Mouse (Mus musculus): ENCODE measurements around the gene Agap1. TPM values are rescaled to one million over a fixed set of nuclear protein-coding genes. Genes with fewer than 3 reads are reported as not detected.

Gene Agap1
- polyA plus RNA-seq, 1 experiment, result 12.1 TPM

- no peak overlapping the region for H3K4me3 ChIP-seq (replicated peaks; ENCODE audit: control insufficient read depth, low read depth, low read length)
Observed at GRCm38 (mm10) chr1:89755358-89755757, 300.8 kb downstream of the Agap1 start.

GRCm38 (mm10) chr1:89756387-89756786 is 301.8 kb downstream of the Agap1 start:
- TF ChIP-seq CTCF (IDR thresholded peaks at IDR 0.05; ENCODE audit: control insufficient read depth, insufficient read depth, low read length) (no peak), POLR2A (IDR thresholded peaks at IDR 0.05; ENCODE audit: borderline replicate concordance, control insufficient read depth, low read depth, low read length) (no peak)
- H3K4me1 ChIP-seq (ENCODE audit: control insufficient read depth, insufficient read depth, low read length), result no peaks in the 10 kb centered on the region
- WGBS, result 87% methylated on average over 8 of the region's 8 CpGs
- no peak overlapping the region for H3K4me3 ChIP-seq (replicated peaks; ENCODE audit: control insufficient read depth, low read depth, low read length)
- H3K27ac ChIP-seq (ENCODE audit: control insufficient read depth, insufficient read depth, low read depth, low read length, poor library complexity), result no peak overlapping the region; the same call in 1 of the 2 replicates

More at GRCm38 (mm10) chr1:89755358-89755757, 300.8 kb downstream of the Agap1 start:
- Histone ChIP-seq H3K4me1 (ENCODE audit: control insufficient read depth, insufficient read depth, low read length) (no peaks in the 10 kb centered on the region), H3K27ac (ENCODE audit: control insufficient read depth, insufficient read depth, low read depth, low read length, poor library complexity) (no peak overlapping the region)
- WGBS, result 84% methylated on average over 12 of the region's 12 CpGs
- no peak for TF ChIP-seq CTCF (IDR thresholded peaks at IDR 0.05; ENCODE audit: control insufficient read depth, insufficient read depth, low read length)
- no peak for TF ChIP-seq POLR2A (IDR thresholded peaks at IDR 0.05; ENCODE audit: borderline replicate concordance, control insufficient read depth, low read depth, low read length)

GRCm38 (mm10) chr1:89757545-89757944 is 302.9 kb downstream of the Agap1 start:
- 62% methylated on average over 3 of the region's 3 CpGs for WGBS
- TF ChIP-seq POLR2A (IDR thresholded peaks at IDR 0.05; ENCODE audit: borderline replicate concordance, control insufficient read depth, low read depth, low read length) (no peak), CTCF (IDR thresholded peaks at IDR 0.05; ENCODE audit: control insufficient read depth, insufficient read depth, low read length) (peak; percentile 52)
- H3K4me1 ChIP-seq (ENCODE audit: control insufficient read depth, insufficient read depth, low read length), result no peaks in the 10 kb centered on the region
- no peak overlapping the region for H3K4me3 ChIP-seq (replicated peaks; ENCODE audit: control insufficient read depth, low read depth, low read length)
- no peak overlapping the region for H3K27ac ChIP-seq (ENCODE audit: control insufficient read depth, insufficient read depth, low read depth, low read length, poor library complexity)

GRCm38 (mm10) chr1:89763912-89764311 is 309.3 kb downstream of the Agap1 start:
- no peaks in the 10 kb centered on the region for H3K4me1 ChIP-seq (ENCODE audit: control insufficient read depth, insufficient read depth, low read length)
- TF ChIP-seq POLR2A (IDR thresholded peaks at IDR 0.05; ENCODE audit: borderline replicate concordance, control insufficient read depth, low read depth, low read length) (no peak), CTCF (IDR thresholded peaks at IDR 0.05; ENCODE audit: control insufficient read depth, insufficient read depth, low read length) (no peak)
- no peak overlapping the region for H3K27ac ChIP-seq (ENCODE audit: control insufficient read depth, insufficient read depth, low read depth, low read length, poor library complexity)
- 84% methylated on average over 3 of the region's 3 CpGs for WGBS
- no peak overlapping the region for H3K4me3 ChIP-seq (replicated peaks; ENCODE audit: control insufficient read depth, low read depth, low read length)

- WGBS, result 85% methylated on average over 8 of the region's 8 CpGs
Observed at GRCm38 (mm10) chr1:89766891-89767290, 312.3 kb downstream of the Agap1 start.

GRCm38 (mm10) chr1:89769641-89770040 is 315.0 kb downstream of the Agap1 start:
- Histone ChIP-seq H3K4me1 (ENCODE audit: control insufficient read depth, insufficient read depth, low read length) (no peaks in the 10 kb centered on the region), H3K4me3 (replicated peaks; ENCODE audit: control insufficient read depth, low read depth, low read length) (no peak overlapping the region), H3K27ac (ENCODE audit: control insufficient read depth, insufficient read depth, low read depth, low read length, poor library complexity) (no peak overlapping the region)
- WGBS, result 91% methylated on average over 4 of the region's 4 CpGs
- no peak for TF ChIP-seq CTCF (IDR thresholded peaks at IDR 0.05; ENCODE audit: control insufficient read depth, insufficient read depth, low read length)
- no peak for TF ChIP-seq POLR2A (IDR thresholded peaks at IDR 0.05; ENCODE audit: borderline replicate concordance, control insufficient read depth, low read depth, low read length)

More at GRCm38 (mm10) chr1:89766891-89767290, 312.3 kb downstream of the Agap1 start:
- TF ChIP-seq CTCF (IDR thresholded peaks at IDR 0.05; ENCODE audit: control insufficient read depth, insufficient read depth, low read length) (no peak), POLR2A (IDR thresholded peaks at IDR 0.05; ENCODE audit: borderline replicate concordance, control insufficient read depth, low read depth, low read length) (no peak)
- H3K27ac ChIP-seq (ENCODE audit: control insufficient read depth, insufficient read depth, low read depth, low read length, poor library complexity), result no peak overlapping the region
- H3K4me3 ChIP-seq (replicated peaks; ENCODE audit: control insufficient read depth, low read depth, low read length), result no peak overlapping the region
- no peaks in the 10 kb centered on the region for H3K4me1 ChIP-seq (ENCODE audit: control insufficient read depth, insufficient read depth, low read length)

GRCm38 (mm10) chr1:89770298-89770697 is 315.7 kb downstream of the Agap1 start:
- H3K4me1 ChIP-seq (ENCODE audit: control insufficient read depth, insufficient read depth, low read length), result no peaks in the 10 kb centered on the region
- no peak overlapping the region for H3K4me3 ChIP-seq (replicated peaks; ENCODE audit: control insufficient read depth, low read depth, low read length)
- 86% methylated on average over 1 of the region's 1 CpGs for WGBS
- no peak overlapping the region for H3K27ac ChIP-seq (ENCODE audit: control insufficient read depth, insufficient read depth, low read depth, low read length, poor library complexity)
- no peak for TF ChIP-seq POLR2A (IDR thresholded peaks at IDR 0.05; ENCODE audit: borderline replicate concordance, control insufficient read depth, low read depth, low read length)

- no peak overlapping the region for H3K27ac ChIP-seq (ENCODE audit: control insufficient read depth, insufficient read depth, low read depth, low read length, poor library complexity)
- no peaks in the 10 kb centered on the region for H3K4me1 ChIP-seq (ENCODE audit: control insufficient read depth, insufficient read depth, low read length)
- TF ChIP-seq POLR2A (IDR thresholded peaks at IDR 0.05; ENCODE audit: borderline replicate concordance, control insufficient read depth, low read depth, low read length), result no peak
- no peak for TF ChIP-seq CTCF (IDR thresholded peaks at IDR 0.05; ENCODE audit: control insufficient read depth, insufficient read depth, low read length)
- WGBS, result 84% methylated on average over 4 of the region's 4 CpGs
- H3K4me3 ChIP-seq (replicated peaks; ENCODE audit: control insufficient read depth, low read depth, low read length), result no peak overlapping the region
Observed at GRCm38 (mm10) chr1:89775750-89776149, 321.1 kb downstream of the Agap1 start.

- Histone ChIP-seq H3K4me3 (replicated peaks; ENCODE audit: control insufficient read depth, low read depth, low read length) (no peak overlapping the region), H3K4me1 (ENCODE audit: control insufficient read depth, insufficient read depth, low read length) (no peaks in the 10 kb centered on the region), H3K27ac (ENCODE audit: control insufficient read depth, insufficient read depth, low read depth, low read length, poor library complexity) (no peak overlapping the region)
- TF ChIP-seq POLR2A (IDR thresholded peaks at IDR 0.05; ENCODE audit: borderline replicate concordance, control insufficient read depth, low read depth, low read length) (no peak), CTCF (IDR thresholded peaks at IDR 0.05; ENCODE audit: control insufficient read depth, insufficient read depth, low read length) (no peak)
- 86% methylated on average over 2 of the region's 2 CpGs for WGBS
Observed at GRCm38 (mm10) chr1:89780675-89781074, 326.1 kb downstream of the Agap1 start.

Data from bone marrow, adult 2 months (tissue).